Mouse (Mus musculus): ENCODE measurements at regions not wholly inside any gene's neighbourhood (a gene's known extent, or its start where the extent isn't known, plus 50 kb on each side); places are given as distances from the start of the nearest gene placed in this dataset.
"Not testable (repeated sequence)": the region's sequence is repeated elsewhere in the genome, so short reads cannot be mapped to it uniquely, and the experiment has no call there.

GRCm38 (mm10) chr13:70096430-70097301 lies 294.5 kb downstream of the Med10 start:
- Histone ChIP-seq H3K9me3 (ENCODE audit: control insufficient read depth, low read length) (no peaks in the 10 kb centered on the region), H3K4me3 (ENCODE audit: low read length) (no peak overlapping the region), H3K9ac (ENCODE audit: low read length) (no peak overlapping the region), H3K27ac (ENCODE audit: low read length) (no peak overlapping the region), H3K4me1 (replicated peaks; ENCODE audit: control insufficient read depth, insufficient read depth, low read length) (no peaks in the 10 kb centered on the region), H3K27me3 (ENCODE audit: control insufficient read depth, insufficient read depth, low read depth, low read length) (no peaks in the 10 kb centered on the region), H3K36me3 (ENCODE audit: control insufficient read depth, insufficient read depth, low read length) (no peaks in the 10 kb centered on the region), H3K4me2 (ENCODE audit: low read depth, low read length) (no peak overlapping the region)
- WGBS: 63% methylated on average over 7 of the region's 7 CpGs
- ATAC-seq (ENCODE audit: low read depth): no peak

DNA sequence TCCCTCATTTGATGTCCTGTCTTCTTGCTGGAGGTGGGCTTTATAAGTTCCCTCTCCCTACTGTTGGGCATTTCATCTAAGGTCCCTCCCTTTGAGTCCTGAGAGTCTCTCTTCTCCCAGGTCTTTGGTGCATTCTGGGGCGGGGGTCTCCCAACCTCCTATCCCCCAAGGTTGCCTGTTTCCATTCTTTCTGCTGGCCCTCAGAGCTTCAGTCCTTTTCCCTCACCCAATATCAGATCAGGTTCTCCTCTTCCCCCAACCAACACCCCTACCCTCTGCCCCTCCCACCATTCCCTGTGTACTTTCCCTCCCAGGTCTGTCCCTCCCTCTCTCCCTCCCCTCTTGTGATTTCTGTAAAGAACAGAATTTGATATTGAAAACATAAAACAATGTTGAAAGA lies 297.9 kb downstream of the Med10 start:
- not testable (repeated sequence) for H3K4me1 ChIP-seq (replicated peaks; ENCODE audit: control insufficient read depth, insufficient read depth, low read length); H3K36me3 ChIP-seq (ENCODE audit: control insufficient read depth, insufficient read depth, low read length); H3K9ac ChIP-seq (ENCODE audit: low read length); H3K4me3 ChIP-seq (ENCODE audit: low read length); H3K27ac ChIP-seq (ENCODE audit: low read length); H3K4me2 ChIP-seq (ENCODE audit: low read depth, low read length); ATAC-seq (ENCODE audit: low read depth); H3K9me3 ChIP-seq (ENCODE audit: control insufficient read depth, low read length); H3K27me3 ChIP-seq (ENCODE audit: control insufficient read depth, insufficient read depth, low read depth, low read length)
- 61% methylated on average over 1 of the region's 1 CpGs for WGBS

GRCm38 (mm10) chr13:70103021-70103420 lies 300.8 kb downstream of the Med10 start:
- Histone ChIP-seq H3K4me2 (ENCODE audit: low read depth, low read length) (no peak overlapping the region), H3K36me3 (ENCODE audit: control insufficient read depth, insufficient read depth, low read length) (no peaks in the 10 kb centered on the region), H3K4me3 (ENCODE audit: low read length) (no peak overlapping the region), H3K27ac (ENCODE audit: low read length) (no peak overlapping the region), H3K9me3 (ENCODE audit: control insufficient read depth, low read length) (no peaks in the 10 kb centered on the region), H3K9ac (ENCODE audit: low read length) (no peak overlapping the region), H3K27me3 (ENCODE audit: control insufficient read depth, insufficient read depth, low read depth, low read length) (no peaks in the 10 kb centered on the region), H3K4me1 (replicated peaks; ENCODE audit: control insufficient read depth, insufficient read depth, low read length) (no peaks in the 10 kb centered on the region)
- ATAC-seq (ENCODE audit: low read depth): no peak
- 78% methylated on average over 7 of the region's 7 CpGs for WGBS

GRCm38 (mm10) chr13:70103491-70103890 lies 301.3 kb downstream of the Med10 start:
- not testable (repeated sequence) for H3K27me3 ChIP-seq (ENCODE audit: control insufficient read depth, insufficient read depth, low read depth, low read length); H3K4me2 ChIP-seq (ENCODE audit: low read depth, low read length); ATAC-seq (ENCODE audit: low read depth); H3K9ac ChIP-seq (ENCODE audit: low read length); H3K9me3 ChIP-seq (ENCODE audit: control insufficient read depth, low read length); H3K27ac ChIP-seq (ENCODE audit: low read length); H3K4me3 ChIP-seq (ENCODE audit: low read length); H3K4me1 ChIP-seq (replicated peaks; ENCODE audit: control insufficient read depth, insufficient read depth, low read length); H3K36me3 ChIP-seq (ENCODE audit: control insufficient read depth, insufficient read depth, low read length)
- 81% methylated on average over 10 of the region's 10 CpGs for WGBS

DNA sequence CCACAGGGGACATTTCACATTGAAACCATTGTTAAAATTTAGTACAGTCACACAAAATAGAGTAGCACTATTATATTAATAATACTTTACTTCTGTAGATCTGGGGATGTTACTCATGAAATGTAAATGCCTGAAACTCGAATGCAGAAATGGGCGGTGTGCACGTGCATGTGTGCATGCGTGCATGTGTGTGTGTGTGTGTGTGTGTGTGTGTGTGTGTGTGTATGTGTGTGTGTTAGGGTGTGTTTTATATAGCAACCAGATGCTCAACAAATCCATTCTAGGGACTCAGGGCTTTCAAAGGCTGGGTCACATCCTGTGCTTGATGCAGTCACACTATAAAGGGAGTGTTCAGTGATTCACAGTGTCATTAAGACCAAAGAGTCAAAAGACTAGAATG lies 301.7 kb downstream of the Med10 start:
- Histone ChIP-seq H3K4me2 (ENCODE audit: low read depth, low read length) (no peak overlapping the region), H3K9ac (ENCODE audit: low read length) (no peak overlapping the region), H3K9me3 (ENCODE audit: control insufficient read depth, low read length) (no peaks in the 10 kb centered on the region), H3K36me3 (ENCODE audit: control insufficient read depth, insufficient read depth, low read length) (no peaks in the 10 kb centered on the region), H3K27ac (ENCODE audit: low read length) (no peak overlapping the region), H3K4me1 (replicated peaks; ENCODE audit: control insufficient read depth, insufficient read depth, low read length) (no peaks in the 10 kb centered on the region), H3K4me3 (ENCODE audit: low read length) (no peak overlapping the region), H3K27me3 (ENCODE audit: control insufficient read depth, insufficient read depth, low read depth, low read length) (no peaks in the 10 kb centered on the region)
- no peak for ATAC-seq (ENCODE audit: low read depth)
- 82% methylated on average over 4 of the region's 4 CpGs for WGBS

GRCm38 (mm10) chr13:70115576-70115975 lies 313.4 kb downstream of the Med10 start:
- Histone ChIP-seq H3K27me3 (ENCODE audit: control insufficient read depth, insufficient read depth, low read depth, low read length) (no peaks in the 10 kb centered on the region), H3K9ac (ENCODE audit: low read length) (no peak overlapping the region), H3K4me1 (replicated peaks; ENCODE audit: control insufficient read depth, insufficient read depth, low read length) (no peaks in the 10 kb centered on the region), H3K36me3 (ENCODE audit: control insufficient read depth, insufficient read depth, low read length) (no peaks in the 10 kb centered on the region), H3K4me3 (ENCODE audit: low read length) (no peak overlapping the region), H3K9me3 (ENCODE audit: control insufficient read depth, low read length) (no peaks in the 10 kb centered on the region), H3K4me2 (ENCODE audit: low read depth, low read length) (no peak overlapping the region), H3K27ac (ENCODE audit: low read length) (no peak overlapping the region)
- no peak for ATAC-seq (ENCODE audit: low read depth)
- WGBS: 77% methylated on average over 9 of the region's 9 CpGs

- no peaks in the 10 kb centered on the region for H3K9me3 ChIP-seq (ENCODE audit: control insufficient read depth, low read length)
- WGBS: 30% methylated on average over 9 of the region's 9 CpGs
- no peak for ATAC-seq (ENCODE audit: low read depth)
- H3K4me1 ChIP-seq (replicated peaks; ENCODE audit: control insufficient read depth, insufficient read depth, low read length): no peaks in the 10 kb centered on the region
- H3K27ac ChIP-seq (ENCODE audit: low read length): no peak overlapping the region
- H3K9ac ChIP-seq (ENCODE audit: low read length): no peak overlapping the region
- H3K4me3 ChIP-seq (ENCODE audit: low read length): no peak overlapping the region
- H3K36me3 ChIP-seq (ENCODE audit: control insufficient read depth, insufficient read depth, low read length): no peaks in the 10 kb centered on the region
- no peaks in the 10 kb centered on the region for H3K27me3 ChIP-seq (ENCODE audit: control insufficient read depth, insufficient read depth, low read depth, low read length)
- no peak overlapping the region for H3K4me2 ChIP-seq (ENCODE audit: low read depth, low read length)
Measured at GRCm38 (mm10) chr13:70124860-70125545, 322.8 kb downstream of the Med10 start.

- WGBS: 49% methylated on average over 4 of the region's 4 CpGs
- H3K4me3 ChIP-seq (ENCODE audit: low read length): no peak overlapping the region
- ATAC-seq (ENCODE audit: low read depth): peak; percentile 64
- no peaks in the 10 kb centered on the region for H3K9me3 ChIP-seq (ENCODE audit: control insufficient read depth, low read length)
- H3K27me3 ChIP-seq (ENCODE audit: control insufficient read depth, insufficient read depth, low read depth, low read length): no peaks in the 10 kb centered on the region
- no peak overlapping the region for H3K27ac ChIP-seq (ENCODE audit: low read length)
- H3K4me2 ChIP-seq (ENCODE audit: low read depth, low read length): no peak overlapping the region
- no peaks in the 10 kb centered on the region for H3K36me3 ChIP-seq (ENCODE audit: control insufficient read depth, insufficient read depth, low read length)
- H3K4me1 ChIP-seq (replicated peaks; ENCODE audit: control insufficient read depth, insufficient read depth, low read length): no peaks in the 10 kb centered on the region
- H3K9ac ChIP-seq (ENCODE audit: low read length): no peak overlapping the region
Measured at GRCm38 (mm10) chr13:70127310-70127709, 325.1 kb downstream of the Med10 start.

- no peaks in the 10 kb centered on the region for H3K9me3 ChIP-seq (ENCODE audit: control insufficient read depth, low read length)
- no peak overlapping the region for H3K4me2 ChIP-seq (ENCODE audit: low read depth, low read length)
- no peak overlapping the region for H3K9ac ChIP-seq (ENCODE audit: low read length)
- H3K27ac ChIP-seq (ENCODE audit: low read length): no peak overlapping the region
- ATAC-seq (ENCODE audit: low read depth): no peak
- H3K4me1 ChIP-seq (replicated peaks; ENCODE audit: control insufficient read depth, insufficient read depth, low read length): no peaks in the 10 kb centered on the region
- H3K27me3 ChIP-seq (ENCODE audit: control insufficient read depth, insufficient read depth, low read depth, low read length): no peaks in the 10 kb centered on the region
- H3K36me3 ChIP-seq (ENCODE audit: control insufficient read depth, insufficient read depth, low read length): no peaks in the 10 kb centered on the region
- WGBS: 87% methylated on average over 8 of the region's 8 CpGs
- no peak overlapping the region for H3K4me3 ChIP-seq (ENCODE audit: low read length)
Measured at GRCm38 (mm10) chr13:70134544-70134943, 332.3 kb downstream of the Med10 start.

Measured in lung, embryonic 16.5 days (tissue).